Mouse (Mus musculus) layer of hippocampus, adult 9-10 months (tissue): Measurements from ENCODE around the gene Tbc1d1.

Experiments
- DNase-seq: peaks from one replicate; pipeline ENCODE4 v3.0.0; 2022; ENCODE audit warnings: low spot score

Tbc1d1 gene

GRCm38 (mm10) chr5:64160705-64161391, 4.7 kb downstream of the Tbc1d1 start:
- no peak for DNase-seq

GRCm38 (mm10) chr5:64161917-64162316, 5.8 kb downstream of the Tbc1d1 start:
- no peak for DNase-seq

GRCm38 (mm10) chr5:64162582-64162981, 6.5 kb downstream of the Tbc1d1 start:
- DNase-seq, result no peak

GRCm38 (mm10) chr5:64164414-64164813, 8.3 kb downstream of the Tbc1d1 start:
- DNase-seq, result no peak

GRCm38 (mm10) chr5:64165826-64166225, 9.7 kb downstream of the Tbc1d1 start:
- no peak for DNase-seq

GRCm38 (mm10) chr5:64168990-64169540, 13.0 kb downstream of the Tbc1d1 start:
- DNase-seq, result no peak

GRCm38 (mm10) chr5:64172884-64173283, 16.8 kb downstream of the Tbc1d1 start:
- DNase-seq, result no peak

- DNase-seq, result no peak
These were observed 17.2 kb downstream of the Tbc1d1 start for GRCm38 (mm10) chr5:64173302-64173701.

- DNase-seq, result no peak
These were observed 18.4 kb downstream of the Tbc1d1 start for GRCm38 (mm10) chr5:64174429-64174935.

- DNase-seq, result no peak
These were observed 24.4 kb downstream of the Tbc1d1 start for GRCm38 (mm10) chr5:64180548-64180947.

- DNase-seq, result no peak
These were observed 27.6 kb downstream of the Tbc1d1 start for GRCm38 (mm10) chr5:64183712-64184111.

GRCm38 (mm10) chr5:64185257-64185656, 29.2 kb downstream of the Tbc1d1 start:
- DNase-seq, result no peak

- no peak for DNase-seq
These were observed 30.5 kb downstream of the Tbc1d1 start for GRCm38 (mm10) chr5:64186566-64186965.

GRCm38 (mm10) chr5:64188083-64188648, 32.1 kb downstream of the Tbc1d1 start:
- DNase-seq, result no peak

GRCm38 (mm10) chr5:64190892-64191291, 34.8 kb downstream of the Tbc1d1 start:
- DNase-seq, result no peak

- no peak for DNase-seq
These were observed 37.2 kb downstream of the Tbc1d1 start for GRCm38 (mm10) chr5:64193353-64193752.

GRCm38 (mm10) chr5:64196250-64196865, 40.3 kb downstream of the Tbc1d1 start:
- no peak for DNase-seq

GRCm38 (mm10) chr5:64196866-64197321, 40.8 kb downstream of the Tbc1d1 start:
- no peak for DNase-seq

GRCm38 (mm10) chr5:64198624-64199023, 42.5 kb downstream of the Tbc1d1 start:
- no peak for DNase-seq

- DNase-seq, result no peak
These were observed 45.0 kb downstream of the Tbc1d1 start for GRCm38 (mm10) chr5:64201071-64201470.

GRCm38 (mm10) chr5:64202306-64202705, 46.2 kb downstream of the Tbc1d1 start:
- no peak for DNase-seq

- DNase-seq, result no peak
These were observed 49.5 kb downstream of the Tbc1d1 start for GRCm38 (mm10) chr5:64205610-64206009.

- DNase-seq, result no peak
These were observed 50.3 kb downstream of the Tbc1d1 start for GRCm38 (mm10) chr5:64206431-64206830.
